Mouse (Mus musculus) megakaryocyte progenitor cell, adult 5-6 weeks (primary cell): ENCODE results near the gene Atp8b4. TPM values are rescaled to one million over a fixed set of nuclear protein-coding genes. Genes with fewer than 3 reads are reported as not detected.
A peak's percentile ranks its signal among the peaks of the same experiment; 100 is the strongest.

Experiments
- ATAC-seq: replicated peaks from 2 replicates; pipeline ENCODE4 v1.8.0; 2016; ENCODE audit warnings: mild to moderate bottlenecking, moderate TSS enrichment, inconsistent platforms; ENCODE audit not compliant: poor library complexity
- total RNA-seq, 2 experiments: library from RNA; stranded (forward) in 1 of 2; stranded (reverse) in 1 of 2; fragments of 157-497, 149-512 nt in 1 of 2; fragments of 200-1000 nt in 1 of 2; gene quantifications; 2 replicates each; pipeline versions ENCODE4 v1.2.3 to v1.2.4; 2015 to 2017

The Atp8b4 gene
- total RNA-seq, 2 experiments from 2014 or later = 297 to 305 TPM

- ATAC-seq = peak; percentile 37
Observed at GRCm38 (mm10) chr2:126363745-126364725, 136.4 kb downstream of the Atp8b4 start.

GRCm38 (mm10) chr2:126363050-126363744 lies 137.3 kb downstream of the Atp8b4 start:
- ATAC-seq = peak; percentile 90

GRCm38 (mm10) chr2:126361131-126361810 lies 139.2 kb downstream of the Atp8b4 start:
- ATAC-seq = no peak

GRCm38 (mm10) chr2:126360688-126361087 lies 139.8 kb downstream of the Atp8b4 start:
- ATAC-seq = no peak

GRCm38 (mm10) chr2:126359965-126360364 lies 140.5 kb downstream of the Atp8b4 start:
- no peak for ATAC-seq

GRCm38 (mm10) chr2:126359278-126359677 lies 141.2 kb downstream of the Atp8b4 start:
- ATAC-seq = no peak

GRCm38 (mm10) chr2:126358741-126359140 lies 141.7 kb downstream of the Atp8b4 start:
- ATAC-seq = no peak

GRCm38 (mm10) chr2:126355259-126355658 lies 145.2 kb downstream of the Atp8b4 start:
- 0 out of 2 replicates have a peak, but pooled peaks have one; percentile 23 for ATAC-seq

GRCm38 (mm10) chr2:126351811-126352210 lies 148.7 kb downstream of the Atp8b4 start:
- no peak for ATAC-seq

- peak; percentile 81 for ATAC-seq
Observed at GRCm38 (mm10) chr2:126343026-126343593, 157.4 kb downstream of the Atp8b4 start.

- no peak for ATAC-seq
Observed at GRCm38 (mm10) chr2:126341521-126341920, 159.0 kb downstream of the Atp8b4 start.

- ATAC-seq = no peak
Observed at GRCm38 (mm10) chr2:126340201-126340600, 160.3 kb downstream of the Atp8b4 start.

- ATAC-seq = no peak
Observed at GRCm38 (mm10) chr2:126339516-126339915, 161.0 kb downstream of the Atp8b4 start.

GRCm38 (mm10) chr2:126337143-126337542 lies 163.3 kb downstream of the Atp8b4 start:
- ATAC-seq = 0 out of 2 replicates have a peak, but pooled peaks have one; percentile 17

GRCm38 (mm10) chr2:126331794-126332193 lies 168.7 kb downstream of the Atp8b4 start:
- ATAC-seq = no peak

- no peak for ATAC-seq
Observed at GRCm38 (mm10) chr2:126323206-126323605, 177.3 kb downstream of the Atp8b4 start.

GRCm38 (mm10) chr2:126322631-126323031 lies 177.8 kb downstream of the Atp8b4 start:
- peak; percentile 83 for ATAC-seq

GRCm38 (mm10) chr2:126318071-126318470 lies 182.4 kb downstream of the Atp8b4 start:
- ATAC-seq = no peak

- ATAC-seq = no peak; the same call in 1 of the 2 replicates
Observed at GRCm38 (mm10) chr2:126316942-126317341, 183.5 kb downstream of the Atp8b4 start.

- ATAC-seq = 0 out of 2 replicates have a peak, but pooled peaks have one; percentile 44
Observed at GRCm38 (mm10) chr2:126316346-126316745, 184.1 kb downstream of the Atp8b4 start.

GRCm38 (mm10) chr2:126311056-126311455 lies 189.4 kb downstream of the Atp8b4 start:
- no peak for ATAC-seq
